Mouse (Mus musculus) ovary, postnatal 14 days (tissue): ENCODE measurements around the gene Cstf3.
A peak's percentile ranks its signal among the peaks of the same experiment; 100 is the strongest.
"Not testable (repeated sequence)": the region's sequence is repeated elsewhere in the genome, so short reads cannot be mapped to it uniquely, and the experiment has no call there.

ENCODE experiments used
- DNase-seq: peaks from one replicate; pipeline ENCODE4 v3.0.0; 2022; ENCODE audit warnings: low spot score

Gene Cstf3

DNA sequence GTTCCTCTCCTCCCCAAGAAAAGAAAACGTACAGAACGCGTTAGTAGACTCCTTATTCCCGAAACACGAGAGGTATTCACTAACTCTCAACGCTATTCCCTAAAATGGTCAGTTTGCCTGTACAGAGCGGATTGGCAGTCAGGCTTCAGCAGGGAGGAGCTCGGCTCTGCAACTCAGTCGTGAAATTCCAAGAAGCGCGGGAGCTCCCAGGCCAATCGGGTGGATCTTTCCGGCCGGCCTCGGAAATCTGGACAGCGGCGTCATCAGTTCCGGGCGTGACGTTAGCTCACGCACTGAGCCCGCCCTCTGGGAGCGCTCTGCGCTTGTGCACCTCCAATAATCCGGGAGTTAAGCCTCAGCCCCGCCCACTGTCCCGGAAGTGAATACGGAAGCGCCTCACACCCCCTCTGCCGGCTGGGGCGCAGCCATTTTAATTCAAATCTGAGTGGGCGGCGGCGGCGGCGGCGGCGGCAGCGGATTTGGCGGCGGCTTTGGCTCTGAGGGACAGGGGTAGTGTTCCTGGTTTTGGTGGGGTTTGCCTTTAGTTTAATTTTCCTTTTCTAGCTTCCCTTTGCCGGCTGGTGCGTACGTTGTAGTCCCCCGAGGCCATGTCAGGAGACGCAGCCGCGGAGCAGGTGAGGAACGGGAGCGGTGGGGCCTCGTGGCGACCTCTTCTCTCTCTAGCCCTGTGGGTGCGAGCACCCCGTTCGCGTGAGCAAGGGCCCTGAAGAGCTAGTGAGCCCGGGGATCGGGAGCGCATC is at the start of gene Cstf3:
Cstf3 (plus strand) TSS at position 456 of the 761 bp plus-strand sequence.
- peak; percentile 97 for DNase-seq

DNA sequence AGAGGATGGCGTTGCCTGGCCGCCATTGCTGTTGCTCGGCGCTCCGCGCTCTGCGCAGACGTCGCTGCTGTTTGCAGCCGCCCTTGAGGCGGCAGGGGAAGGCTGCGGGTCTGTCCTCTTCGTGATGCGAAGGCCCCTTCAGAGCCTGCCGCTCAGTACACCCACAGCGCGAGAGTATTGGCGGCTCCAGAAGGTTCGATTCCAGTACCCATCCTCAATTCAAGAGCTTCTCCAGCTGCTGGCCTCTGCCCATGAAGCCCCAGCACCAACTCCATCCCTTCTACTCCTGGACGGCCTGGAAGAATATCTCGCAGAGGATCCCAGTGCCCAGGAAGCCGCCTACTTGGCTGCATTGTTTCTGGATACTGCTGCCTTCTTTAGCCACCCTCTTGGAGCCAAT is 33.6 kb upstream of the Cstf3 start:
- DNase-seq: not testable (repeated sequence)

DNA sequence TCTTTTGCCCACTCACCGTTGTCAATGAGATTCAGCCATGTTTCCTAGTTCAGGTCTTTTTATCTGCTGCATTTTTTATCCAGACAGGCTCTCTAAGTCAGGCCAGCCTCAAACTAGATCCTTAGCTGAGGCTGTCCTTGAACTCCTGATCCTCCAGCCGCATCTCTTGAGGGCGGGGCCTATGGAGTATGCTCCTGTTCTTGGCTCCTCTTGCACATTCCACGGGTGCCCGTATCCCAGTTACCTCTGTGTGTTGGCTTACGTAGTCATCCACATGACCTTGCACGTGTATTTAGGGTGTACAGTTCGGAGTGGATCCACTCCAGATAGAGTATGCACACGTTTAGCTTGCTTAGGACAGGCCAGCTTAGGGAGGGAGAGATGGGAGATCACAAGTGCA is 32.6 kb upstream of the Cstf3 start:
- no peak for DNase-seq

DNA sequence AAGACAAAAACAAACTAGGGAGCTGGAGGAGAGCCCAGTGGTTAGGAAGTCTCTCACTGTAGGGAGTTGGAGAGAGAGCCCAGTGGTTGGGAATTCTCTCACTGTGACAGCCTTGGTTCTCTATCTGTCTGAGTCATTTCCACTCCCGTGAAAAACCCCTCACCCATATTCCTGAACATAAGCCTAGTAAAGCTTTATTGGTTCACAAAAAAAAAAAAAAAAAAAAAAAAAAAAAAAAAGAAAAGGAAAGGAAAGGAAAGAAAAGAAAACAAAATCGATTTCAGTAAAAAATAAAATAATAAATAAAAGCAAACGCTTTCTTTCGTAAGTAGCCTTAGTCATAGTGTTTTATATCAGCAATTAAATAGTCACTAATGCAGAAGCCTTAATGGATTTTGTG is 32.0 kb upstream of the Cstf3 start:
- DNase-seq: no peak

DNA sequence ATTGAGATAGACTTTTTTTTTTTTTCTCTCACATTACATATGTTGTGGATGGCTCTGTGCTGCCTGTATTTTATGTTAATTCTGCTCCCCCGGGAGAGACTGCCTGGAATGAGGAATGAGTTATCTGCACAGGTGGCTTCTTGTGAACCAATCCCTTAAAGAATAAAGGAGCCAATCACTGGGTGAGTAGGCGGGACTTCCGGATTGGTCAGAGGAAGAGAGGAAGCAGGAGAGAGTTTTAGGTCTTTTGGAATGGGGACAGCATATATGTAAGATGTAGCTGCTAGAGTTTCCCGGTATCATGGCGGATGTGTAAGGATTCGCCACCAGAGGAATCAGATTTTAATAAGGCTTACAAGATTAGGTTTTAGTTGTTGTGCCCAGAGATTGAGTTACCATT is 31.4 kb upstream of the Cstf3 start:
- DNase-seq: no peak

DNA sequence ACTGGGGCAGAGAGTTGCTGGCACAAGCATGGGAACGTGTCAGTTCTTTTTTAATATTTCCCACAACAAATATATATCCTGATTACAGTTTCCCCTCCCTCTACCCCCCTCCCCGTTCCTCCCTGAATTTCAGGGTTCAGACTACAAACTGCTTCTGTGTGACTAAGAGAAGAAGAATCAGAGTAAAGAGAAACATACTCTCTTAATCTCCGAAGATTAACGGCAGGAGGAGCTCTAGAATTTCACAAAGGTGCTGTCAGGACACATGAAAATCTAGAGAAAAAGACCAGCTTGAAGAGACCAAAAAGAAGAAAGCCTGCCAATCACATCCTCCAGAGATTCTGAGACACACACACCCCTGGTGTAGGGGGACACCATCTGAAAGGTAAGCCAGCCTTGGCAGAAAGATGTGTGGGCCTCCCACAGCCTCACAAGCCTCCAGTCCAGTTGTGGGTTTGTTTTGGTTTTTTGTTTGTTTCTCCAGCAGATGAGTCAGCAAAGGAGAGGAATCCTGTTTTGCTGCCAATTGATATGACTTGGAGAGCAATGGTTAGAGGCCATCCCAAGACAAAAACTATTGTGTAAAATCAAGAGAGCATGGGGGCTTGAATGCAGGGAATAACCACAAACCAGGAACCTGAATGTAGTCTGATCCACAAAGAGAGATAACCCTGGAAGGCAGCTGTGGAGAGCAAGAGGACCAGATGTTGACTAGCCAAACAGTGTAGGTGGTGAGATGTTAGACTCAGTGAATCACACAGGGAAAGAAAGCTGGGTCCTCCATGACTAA is 30.5 kb upstream of the Cstf3 start:
- DNase-seq: no peak

DNA sequence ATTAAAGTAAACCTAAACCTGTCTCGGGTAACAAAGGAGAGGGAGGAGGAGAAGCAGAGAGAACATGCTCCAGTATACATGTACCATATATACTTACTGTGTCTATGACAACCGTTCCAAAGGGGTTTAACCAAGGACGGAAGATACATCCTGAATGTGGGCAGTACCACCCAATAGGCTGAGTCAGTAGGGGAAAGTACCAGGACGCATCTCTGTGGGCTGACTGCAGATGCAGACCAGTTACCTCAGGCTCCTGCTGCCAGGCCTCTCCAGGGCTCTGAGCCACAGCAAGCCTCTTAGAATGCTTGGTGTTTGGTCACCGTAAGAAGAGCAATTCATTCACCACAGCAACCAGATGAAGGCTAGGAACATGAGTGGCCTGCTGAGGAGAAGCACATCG is 28.9 kb upstream of the Cstf3 start:
- DNase-seq: no peak

DNA sequence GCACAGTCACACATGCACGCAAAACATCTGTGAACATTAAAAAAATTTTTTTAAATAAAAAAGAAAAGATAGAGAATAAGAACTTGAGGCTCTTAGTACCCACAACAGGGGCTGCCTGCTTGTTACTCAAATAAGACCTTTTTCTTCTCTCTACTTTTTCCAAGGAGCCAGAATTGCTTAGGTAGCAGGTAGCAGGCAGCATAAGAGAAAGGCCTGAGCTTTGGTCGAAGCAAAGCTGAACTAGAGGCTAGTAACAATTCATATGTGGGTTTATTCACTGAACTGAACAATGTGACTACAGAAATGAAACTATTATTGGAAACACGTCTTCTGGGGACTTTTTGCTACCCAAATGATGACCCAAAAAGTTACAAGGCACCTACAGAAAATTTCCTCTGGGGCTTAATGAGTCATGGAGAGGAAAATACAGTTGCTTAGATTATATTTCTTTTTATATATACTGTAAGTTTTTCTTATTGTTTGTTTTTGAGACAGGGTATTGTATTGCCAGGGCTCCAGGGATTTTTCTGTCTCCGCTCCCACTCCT is 28.3 kb upstream of the Cstf3 start:
- DNase-seq: no peak

DNA sequence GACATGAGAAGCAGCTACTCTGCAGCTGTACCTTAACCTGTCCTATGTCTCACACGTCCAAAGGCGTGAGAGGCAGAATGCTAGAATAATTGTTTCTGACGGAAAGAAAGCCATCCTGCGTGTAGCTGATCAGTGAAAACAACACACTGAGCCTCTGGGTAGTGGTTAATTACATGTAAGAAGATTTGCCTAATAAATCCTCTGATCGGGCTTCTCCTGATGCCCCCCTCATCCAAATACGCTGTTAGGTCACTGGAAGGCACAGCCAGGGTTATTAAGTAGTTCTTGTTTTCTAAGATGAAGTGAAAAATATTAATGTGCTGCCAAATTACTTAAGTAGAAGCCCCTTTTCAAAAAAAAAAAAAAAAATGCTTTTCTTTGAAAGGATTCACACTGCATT is 18.3 kb upstream of the Cstf3 start:
- DNase-seq: no peak

DNA sequence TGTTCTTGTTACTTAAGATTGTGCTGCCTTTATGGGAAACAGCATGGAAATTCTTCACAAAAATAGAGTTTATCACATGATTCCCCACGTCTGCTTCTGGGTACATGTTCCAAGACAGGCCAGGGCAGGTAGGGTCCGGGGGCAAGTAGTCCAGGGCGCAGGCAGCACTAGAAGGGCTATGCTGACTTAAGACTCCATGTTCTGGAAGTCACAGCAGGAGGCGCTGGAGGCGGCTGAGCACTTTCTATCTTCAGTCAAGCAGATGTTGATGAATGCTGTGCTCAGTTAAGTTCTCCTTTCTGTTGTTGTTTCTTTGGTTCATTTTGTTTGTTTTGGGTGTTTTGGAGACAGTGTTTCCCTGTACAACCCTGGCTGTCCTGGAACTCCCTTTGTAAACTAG is 14.1 kb upstream of the Cstf3 start:
- DNase-seq: no peak

DNA sequence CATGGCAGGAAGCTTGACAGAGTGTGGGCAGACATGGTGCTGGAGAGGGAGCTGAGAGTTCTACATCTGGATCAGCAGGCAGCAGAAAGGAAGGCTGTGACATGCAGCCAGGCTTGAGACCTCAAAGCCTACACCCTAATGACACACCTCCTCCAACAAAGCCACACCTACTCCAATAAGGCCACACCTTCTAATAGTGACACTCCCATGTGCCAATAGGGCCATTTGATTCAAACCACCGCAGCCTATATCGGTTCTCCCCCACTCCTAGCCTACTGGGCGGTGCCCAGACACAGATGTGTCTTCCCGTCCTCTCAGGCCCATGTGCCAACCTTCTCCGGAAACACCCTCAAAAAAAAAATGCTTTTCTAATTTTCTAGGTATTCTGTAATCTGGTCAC is 12.3 kb upstream of the Cstf3 start:
- no peak for DNase-seq

DNA sequence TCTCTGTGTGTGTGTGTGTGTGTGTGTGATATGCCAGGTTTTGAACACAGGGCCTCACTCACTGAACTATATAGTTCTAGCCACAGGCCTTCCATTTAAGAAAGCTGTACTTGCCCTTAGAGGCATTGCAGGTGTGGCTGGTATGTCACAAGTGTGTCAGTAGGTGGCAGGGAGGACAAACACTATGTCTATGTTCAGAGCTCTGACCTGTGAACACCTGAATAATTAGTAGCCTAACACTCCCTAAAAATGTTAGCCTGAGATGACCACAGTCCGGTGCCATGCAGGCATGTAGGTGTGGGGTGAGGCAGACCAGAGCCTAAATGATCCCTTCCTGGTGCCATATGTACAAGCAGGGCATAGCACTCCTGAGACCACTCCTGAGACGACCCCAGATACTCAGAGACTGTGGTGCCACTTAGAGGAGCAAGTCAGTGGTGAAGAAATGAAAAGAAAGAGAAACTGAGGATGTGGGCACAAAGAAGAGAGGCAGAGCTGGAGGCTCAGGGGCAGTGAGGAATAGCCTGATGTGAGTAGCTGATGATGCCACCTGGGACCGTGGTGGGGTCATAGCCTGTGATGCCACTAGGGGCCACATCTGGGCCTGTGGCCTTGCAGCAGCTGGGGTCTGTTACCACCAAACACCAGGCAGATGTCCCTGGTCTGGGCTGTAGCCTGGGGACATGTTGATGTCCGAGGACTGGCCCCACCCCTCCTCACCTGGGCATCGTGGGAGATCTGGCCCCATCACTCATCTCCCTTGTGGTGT is 11.3 kb upstream of the Cstf3 start:
- DNase-seq: no peak

DNA sequence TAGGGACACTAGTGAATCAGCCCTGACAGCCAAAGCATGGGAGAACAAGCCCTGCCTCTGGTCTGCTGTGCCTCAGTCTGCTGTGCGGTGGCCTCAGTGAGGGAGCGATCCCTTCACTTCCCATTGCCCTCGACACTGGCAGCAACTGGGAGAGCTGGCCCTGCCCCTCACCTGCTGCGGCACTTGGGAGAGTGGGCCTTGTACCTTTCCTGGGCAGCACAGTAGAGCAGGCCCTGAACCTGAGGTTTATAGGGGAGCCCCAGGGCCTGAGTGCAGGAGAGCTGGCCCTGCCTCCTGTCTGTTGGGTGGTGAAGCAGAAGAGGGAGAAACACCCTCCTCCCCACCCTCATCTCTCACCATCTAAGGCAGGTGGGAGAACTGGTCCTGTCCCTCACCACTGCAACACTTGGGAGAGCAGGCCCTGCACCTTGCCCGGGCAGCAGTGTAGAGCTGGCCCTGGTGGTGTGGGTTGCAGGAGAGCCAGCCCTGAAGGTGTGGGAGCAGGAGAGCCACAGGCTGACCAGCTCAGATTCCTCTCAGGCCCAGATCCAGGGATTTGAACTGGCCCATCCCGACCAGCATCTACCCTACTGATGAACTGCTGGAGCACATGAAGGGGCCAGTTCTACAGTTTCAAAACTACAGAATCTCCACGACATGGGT is 10.4 kb upstream of the Cstf3 start:
- no peak for DNase-seq

DNA sequence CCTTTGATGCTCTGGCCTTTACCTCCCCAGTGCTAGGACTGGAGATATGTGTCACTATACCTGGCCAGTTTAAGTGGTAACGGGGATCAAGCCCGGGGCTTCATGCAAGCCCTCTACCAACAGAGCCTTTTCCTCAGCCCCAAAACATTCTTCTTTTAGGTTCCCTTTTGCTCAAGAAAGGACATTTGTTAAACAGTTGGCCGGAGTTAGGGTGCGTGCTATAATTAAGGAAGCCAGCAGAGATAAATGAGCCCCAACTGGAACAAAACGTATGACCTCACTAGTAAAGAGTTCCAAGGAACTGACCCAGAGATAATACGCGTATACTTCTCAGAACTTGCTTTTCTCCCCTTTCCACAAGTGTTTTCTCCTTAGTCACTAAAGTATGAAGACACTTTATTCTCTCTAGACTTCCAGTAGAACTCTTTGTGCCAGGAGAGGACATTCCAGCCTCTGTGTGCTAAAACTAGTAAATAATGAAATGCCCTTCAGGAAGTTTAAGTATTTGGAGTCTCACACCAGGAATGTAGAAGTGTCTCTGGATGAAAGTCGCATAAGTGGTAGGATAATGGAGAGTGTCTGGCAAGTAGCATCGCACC is 8.9 kb upstream of the Cstf3 start:
- no peak for DNase-seq

DNA sequence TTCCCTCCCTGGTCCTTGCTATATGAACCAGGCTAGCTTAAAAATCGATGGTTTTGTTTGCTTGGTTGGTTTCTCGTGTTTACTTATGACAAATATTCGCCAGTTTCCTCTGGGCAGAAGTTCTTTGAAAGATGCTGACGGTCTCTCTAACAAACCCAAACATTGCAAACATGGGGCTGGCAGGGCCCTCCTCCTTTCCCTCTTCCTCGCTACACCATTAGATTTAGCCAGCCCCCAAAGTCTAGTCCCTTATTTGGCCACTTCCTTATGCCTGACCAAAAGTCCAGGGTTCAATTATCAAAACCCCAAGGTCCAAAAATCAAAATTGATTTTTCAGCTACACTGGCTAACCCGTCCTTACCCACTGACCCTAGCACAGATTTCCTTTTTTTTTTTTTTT is 7.3 kb upstream of the Cstf3 start:
- DNase-seq: no peak

DNA sequence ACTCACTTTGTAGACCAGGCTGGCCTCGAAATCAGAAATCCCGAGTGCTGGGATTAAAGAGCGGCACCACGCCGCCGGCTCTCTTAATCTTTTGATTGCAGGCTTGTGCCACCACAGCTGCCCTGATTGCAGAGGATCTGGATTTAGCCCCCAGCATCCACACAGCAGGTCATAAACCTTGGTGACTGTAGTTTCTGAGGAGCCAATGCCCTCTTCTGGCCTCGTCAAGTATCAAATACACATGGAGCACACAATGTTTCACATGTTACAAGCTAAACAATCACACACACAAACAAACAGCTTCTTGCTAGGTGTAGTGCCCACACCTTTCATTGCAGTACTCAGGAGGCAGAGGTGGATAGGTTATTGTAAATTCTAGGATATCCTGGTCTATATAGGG is 6.1 kb upstream of the Cstf3 start:
- no peak for DNase-seq

DNA sequence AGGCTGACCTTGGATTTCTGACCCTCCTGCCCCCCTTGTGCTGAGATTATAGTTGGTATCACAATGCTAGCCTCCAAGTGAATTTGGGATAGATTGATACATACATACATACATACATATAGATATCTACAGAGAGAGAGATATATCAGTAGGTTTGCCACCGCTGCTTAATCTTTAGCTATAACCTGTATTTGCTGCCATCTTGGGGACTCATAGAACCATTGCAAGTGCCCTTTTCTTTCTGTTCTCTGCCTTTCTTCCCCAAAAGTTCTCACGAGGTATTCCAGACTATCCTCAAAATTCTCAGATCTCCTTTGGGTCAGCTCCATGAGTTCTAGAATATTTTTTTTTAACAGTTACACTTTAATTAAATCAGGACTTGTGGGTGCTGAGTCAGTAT is 4.7 kb upstream of the Cstf3 start:
- no peak for DNase-seq

DNA sequence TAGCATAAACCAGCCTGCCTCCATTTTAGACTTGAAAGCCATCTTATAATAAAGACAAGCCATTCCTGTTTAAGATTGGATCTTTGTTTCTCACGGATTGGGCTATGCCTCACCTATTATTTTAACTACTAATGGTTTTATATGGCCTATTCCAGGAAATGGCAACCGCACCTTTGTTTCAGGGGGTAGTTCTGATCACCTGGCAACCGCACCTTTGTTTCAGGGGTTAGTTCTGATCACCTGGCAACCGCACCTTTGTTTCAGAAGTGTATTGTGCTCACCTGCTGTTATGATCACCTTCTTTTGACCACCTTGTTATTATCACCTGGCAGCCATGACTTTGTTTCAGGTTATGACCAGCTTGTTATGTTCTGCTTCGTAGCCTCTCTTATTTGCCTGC is 1.8 kb upstream of the Cstf3 start:
- DNase-seq: no peak

DNA sequence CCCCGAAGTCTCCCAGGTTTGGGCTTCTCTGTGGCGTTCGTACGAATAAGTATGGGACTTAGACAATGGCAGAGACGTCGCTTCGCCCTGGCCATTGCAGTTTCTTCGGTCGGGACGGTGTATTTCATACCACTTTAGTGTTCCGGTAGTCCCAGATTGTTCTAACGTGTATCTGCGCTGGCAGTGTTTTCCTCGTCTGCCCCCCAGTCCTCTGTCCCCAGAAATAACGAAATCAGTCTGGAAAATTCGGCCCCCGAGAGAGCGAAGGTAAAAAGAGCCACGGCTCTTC is 450 bp downstream of the Cstf3 start:
- DNase-seq: no peak

DNA sequence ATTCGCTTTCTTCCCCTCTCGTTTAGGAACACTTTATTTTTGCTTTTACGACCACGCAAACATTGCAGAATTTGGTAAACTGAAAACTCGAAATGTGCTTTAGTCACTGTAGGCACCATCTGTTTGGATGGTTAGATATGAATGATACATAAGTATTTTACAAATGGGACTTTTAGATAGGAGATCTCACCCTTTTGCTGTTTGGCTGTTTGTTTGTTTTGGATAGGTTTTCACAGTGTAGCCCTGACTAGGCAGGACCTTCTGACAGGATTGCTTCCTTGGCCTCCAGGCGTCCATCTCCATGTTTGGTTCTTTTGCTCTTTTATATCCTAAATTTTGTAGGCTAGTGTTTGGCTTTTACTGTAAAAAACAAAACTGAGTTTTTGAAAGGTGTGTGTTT is 818 bp downstream of the Cstf3 start:
- no peak for DNase-seq

DNA sequence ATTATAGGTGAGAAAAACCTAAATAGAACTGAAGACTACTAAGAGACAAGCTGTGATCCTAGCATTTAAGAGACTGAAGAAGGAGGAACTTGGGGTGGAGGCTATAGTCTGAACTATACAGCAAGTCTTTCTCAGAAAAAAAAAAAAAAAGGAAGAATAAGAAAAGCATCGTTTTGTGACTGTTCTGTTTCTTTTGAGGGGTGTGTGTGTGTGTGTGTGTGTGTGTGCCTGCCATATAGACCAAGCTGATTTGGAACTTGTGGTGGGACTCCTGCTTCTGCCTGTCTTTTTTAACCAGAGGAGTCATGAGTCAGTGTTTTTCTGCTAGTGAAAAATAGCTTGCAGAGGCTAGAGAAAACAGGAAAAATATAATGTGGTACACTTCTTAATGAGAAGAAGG is 4.7 kb downstream of the Cstf3 start:
- DNase-seq: no peak

DNA sequence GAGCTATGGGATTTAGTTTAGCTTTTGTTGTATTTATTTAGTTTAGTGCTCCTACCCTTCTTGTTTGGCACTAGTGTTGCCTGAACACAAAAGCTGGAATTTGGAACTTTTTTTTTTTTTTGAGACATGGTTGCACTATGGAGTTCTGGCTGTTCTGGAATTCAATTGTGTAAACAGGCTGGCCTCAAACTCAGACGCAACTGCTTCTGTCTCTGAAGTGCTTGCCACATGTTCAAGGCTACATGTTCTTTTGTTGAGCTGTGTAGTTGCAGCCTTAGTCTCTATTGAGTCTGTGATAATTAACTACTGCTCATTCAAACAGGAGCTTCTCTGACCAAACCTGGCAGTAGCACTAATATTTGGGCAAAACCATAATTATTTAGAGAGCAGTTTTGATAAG is 13.1 kb downstream of the Cstf3 start:
- no peak for DNase-seq
